Mouse (Mus musculus) cortical plate, adult 2 months (tissue): ENCODE measurements at regions not wholly inside any gene's neighbourhood (a gene's known extent, or its start where the extent isn't known, plus 50 kb on each side); places are given as distances from the start of the nearest gene placed in this dataset.

Experiments
- CTCF ChIP-seq: fragments of 200-500 bp; IDR thresholded peaks from 2 replicates; pipeline ENCODE4 v1.5.1; 2011; ENCODE audit warnings: mild to moderate bottlenecking, control low read depth, low read length; ENCODE audit not compliant: insufficient read depth; ENCODE audit errors: extremely low read depth
- POLR2A ChIP-seq: fragments of 200-500 bp; IDR thresholded peaks from 2 replicates; pipeline ENCODE4 v1.6.1; 2011; ENCODE audit warnings: mild to moderate bottlenecking, low read length, control low read depth; ENCODE audit not compliant: insufficient read depth; ENCODE audit errors: extremely low read depth

DNA sequence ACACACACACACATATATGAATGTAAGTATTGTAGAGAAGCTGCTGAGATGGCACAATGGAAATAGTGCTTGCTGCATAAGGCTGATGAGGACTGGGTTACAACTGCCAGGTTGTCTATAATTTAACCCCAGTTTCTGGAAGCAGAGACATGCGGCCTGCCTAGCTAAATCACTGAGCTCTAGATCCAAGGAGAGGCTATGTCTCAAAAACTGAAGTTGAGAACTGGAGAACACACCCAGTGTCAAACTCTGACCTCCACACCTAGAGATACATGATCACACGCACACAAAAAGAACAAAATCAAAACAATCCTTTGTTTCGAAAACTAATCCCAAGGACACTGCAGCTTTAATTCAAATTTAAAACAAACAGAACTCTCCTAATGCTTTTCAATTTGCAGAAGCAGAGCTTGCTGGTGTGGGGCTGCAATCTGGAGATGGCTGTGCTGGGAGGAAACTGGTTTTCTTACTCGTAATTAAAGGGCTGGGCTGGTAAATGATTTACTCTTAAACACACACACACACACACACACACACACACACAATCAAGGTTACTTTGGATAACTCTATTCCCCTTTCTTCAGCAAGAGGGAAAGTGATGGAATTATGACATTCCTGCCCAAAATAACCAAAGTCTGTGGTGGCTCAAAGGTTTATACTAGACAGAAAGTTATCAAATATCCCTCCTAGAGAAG is 299.3 kb upstream of the Cited2 start:
- TF ChIP-seq CTCF (no peak), POLR2A (no peak)
